Mouse (Mus musculus) liver (tissue): ENCODE results near the gene Nqo1.

Experiments
- DNase-seq: peaks from one replicate; pipeline ENCODE4 v3.0.0-alpha.2; 2020; ENCODE audit warnings: mixed read lengths

The Nqo1 gene

DNA sequence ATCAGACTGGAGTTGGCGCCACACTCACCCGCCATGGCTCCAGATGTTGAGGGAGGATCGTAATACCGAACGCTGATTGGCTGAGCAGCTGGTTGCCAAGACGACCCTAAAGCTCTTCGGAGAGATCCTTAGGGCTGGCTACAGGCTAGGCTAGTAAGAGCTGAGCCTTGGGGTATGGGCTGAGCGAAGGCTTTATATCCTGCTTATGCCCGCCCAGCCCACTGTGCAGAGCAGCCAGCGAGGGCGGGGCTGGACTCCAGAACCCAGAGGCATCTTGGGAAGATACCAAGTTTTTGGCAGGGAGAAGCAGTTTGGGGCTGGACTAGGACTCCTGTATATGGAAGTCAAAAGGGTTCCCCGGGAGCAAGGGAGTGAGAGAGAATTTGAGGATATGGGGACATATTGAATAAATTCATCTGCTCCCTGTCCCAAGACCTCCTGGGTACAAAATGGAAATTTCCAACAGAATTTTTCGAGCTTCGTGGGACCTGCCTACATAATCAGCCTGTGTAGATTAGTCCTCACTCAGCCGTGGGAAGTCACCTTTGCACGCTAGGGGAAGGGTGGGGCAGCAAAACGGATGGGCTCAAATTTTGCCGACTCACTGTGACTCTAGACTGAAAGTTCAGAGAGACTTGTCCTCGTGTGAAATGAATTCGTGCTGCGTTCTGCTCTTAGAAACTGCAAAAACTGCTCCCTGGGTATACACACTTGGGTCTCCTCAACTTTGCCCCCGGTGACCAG lies at the start of gene Nqo1:
Nqo1 (minus strand) TSS at position 169 of the 744 bp plus-strand sequence.
- DNase-seq: peak; percentile 91

DNA sequence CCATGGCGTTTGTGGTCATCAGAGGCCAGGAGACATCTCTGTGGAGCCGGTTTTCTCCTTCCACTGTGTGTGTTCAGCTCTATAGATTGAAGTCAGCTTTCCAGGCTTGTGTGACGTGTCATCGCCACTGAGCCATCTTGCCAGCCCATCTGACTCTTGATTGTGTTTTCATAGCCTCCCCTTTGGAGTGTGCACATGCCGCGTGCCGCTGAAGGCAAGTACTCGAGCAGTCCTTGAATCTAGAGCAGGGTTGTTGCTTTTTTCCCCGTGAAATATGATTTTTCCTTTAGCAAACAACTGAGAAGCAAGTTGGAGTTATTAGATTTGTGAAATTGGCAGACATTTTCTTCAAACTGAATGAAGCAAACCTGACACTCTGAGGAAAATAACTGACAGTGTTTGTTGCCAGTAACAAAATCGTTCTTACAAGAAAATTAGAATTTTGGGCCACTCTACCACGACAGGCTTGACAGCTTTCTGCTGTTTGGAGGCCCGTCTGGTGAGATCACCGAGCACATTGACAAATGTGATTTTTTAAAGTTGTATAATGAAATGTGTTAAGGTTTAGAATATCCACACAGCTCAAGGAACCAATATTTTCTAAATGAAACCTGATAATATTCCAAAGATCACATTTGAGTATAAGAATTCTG lies 48.5 kb upstream of the Nqo1 start:
- no peak for DNase-seq

DNA sequence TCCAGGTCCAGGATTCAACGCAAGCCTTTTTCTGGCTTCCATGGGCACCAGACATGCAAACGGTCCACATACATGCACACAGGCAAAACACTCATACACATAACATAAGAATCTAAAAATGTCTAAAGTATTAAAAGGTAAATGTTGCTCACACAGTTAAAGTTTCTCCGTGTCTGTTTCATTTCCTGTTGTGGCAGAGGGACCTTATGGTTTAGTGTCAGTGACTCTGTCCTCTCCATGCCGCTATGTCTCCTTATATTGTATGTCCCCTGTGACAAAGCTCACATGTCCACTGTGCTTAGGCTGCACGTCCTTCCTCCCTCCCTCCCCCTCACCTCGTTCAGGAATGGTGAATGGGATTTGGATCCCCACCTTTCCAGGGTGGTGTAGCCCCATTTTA lies 46.6 kb upstream of the Nqo1 start:
- DNase-seq: no peak

DNA sequence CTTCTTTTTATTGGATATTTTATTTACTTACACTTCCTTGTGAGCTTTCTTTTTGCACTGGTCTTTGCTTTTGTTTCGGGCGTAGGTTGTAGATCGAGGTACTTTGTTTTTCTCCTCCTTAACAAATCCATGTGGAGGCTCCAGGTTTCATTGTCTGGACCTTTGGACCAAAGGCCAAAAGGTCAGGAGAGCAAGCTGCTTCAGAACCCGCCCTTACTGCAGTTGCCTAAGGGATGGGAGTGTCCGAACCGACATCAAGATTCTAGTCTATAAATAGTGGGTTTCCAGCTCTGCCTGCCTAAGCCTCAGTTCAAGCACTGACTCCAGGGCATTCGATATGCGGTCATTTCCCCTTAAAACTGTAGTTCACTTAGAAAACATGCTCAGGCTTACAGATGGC lies 46.1 kb upstream of the Nqo1 start:
- no peak for DNase-seq

DNA sequence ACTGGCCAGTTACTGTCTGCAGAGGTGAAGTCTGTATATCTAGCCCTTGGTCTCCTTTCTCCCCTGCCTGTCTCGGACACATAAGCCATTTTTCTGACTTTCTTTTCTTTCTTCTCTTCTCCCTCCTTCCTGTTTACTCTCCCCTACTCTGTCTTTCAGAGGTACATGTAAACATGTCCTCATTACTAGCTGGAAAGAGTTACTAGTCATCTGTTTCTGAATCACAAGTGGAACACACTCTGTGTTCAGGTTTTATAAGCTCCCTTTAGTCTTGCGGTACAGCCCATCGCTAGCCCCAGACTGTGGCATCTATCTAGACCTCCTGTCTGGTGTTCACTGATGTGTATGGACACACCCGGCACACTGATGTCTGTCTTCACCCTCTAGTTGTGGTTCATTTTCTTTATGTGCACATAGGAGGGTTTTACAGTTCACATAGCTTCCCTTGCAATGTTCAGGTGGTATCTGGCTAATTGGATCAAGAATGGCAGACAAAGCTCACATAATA lies 45.4 kb upstream of the Nqo1 start:
- peak; percentile 25 for DNase-seq

DNA sequence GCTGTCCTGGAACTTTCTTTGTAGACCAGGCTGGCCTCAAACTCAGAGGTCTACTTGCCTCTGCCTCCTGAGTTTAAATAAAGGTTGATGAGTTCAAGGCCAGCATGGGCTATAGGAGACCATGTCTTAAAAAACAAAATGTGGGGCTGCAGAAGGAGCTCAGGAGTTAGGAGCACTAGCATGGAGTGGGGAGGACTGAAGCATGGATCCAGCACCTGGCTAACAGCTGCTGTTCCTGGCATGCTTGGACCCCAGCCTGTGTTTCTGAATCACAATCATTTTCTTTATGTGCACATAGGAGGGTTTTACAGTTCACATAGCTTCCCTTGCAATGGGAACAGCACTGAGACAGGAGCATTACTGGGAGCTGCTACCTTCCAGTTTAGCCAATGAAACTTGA lies 44.7 kb upstream of the Nqo1 start:
- no peak for DNase-seq

DNA sequence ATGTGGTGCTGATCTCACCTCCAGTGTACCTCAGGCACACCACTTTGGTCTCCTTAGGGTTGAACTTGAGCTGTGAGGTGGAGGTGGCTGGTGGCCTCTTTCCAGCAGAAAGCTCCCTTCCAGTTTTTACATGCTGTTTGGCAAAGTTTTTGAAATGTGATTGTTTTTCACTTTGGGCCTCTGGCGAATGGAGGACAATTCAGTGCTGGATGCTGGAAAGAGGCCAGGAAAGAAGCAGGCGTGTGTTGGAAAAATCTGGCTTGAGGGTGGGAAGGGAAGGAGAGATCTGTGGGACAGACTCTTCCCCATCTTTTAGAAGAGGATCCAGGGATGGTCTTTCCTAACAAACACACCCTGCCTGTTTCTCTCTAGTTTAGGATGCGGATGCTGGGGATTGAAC lies 41.6 kb upstream of the Nqo1 start:
- no peak for DNase-seq

DNA sequence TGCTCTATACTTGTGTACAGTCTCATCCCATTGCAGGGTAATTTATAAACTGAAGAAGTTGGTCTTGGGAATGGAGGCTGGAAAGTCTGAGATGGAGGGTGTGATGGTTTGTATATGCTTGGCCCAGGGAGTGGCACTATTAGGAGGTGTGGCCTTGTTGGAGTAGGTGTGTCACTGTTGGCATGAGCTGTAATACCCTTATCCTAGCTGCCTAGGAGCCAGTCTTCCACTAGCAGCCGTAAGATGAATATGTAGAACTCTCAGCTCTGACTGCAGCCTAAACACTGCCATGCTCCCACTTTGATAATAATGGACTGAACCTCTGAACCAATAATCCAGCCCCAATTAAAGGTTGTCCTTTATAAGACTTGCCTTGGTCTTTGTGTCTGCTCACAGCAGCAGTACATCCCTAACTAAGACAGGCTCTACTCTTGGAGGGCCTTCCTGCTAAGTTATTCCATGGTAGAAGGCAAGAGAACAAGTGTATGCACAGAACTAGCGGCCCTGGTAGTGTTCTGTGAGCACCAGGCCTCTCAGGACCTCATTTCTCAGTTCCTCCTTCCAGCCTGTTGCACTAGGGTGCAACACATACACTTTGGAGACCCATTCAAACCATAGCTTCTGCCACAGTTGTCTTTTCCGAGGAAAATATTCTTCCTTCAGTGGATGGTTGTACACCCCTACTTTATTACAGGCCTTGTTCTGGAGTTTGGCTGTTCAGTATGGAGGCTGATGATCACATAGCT lies 37.0 kb upstream of the Nqo1 start:
- peak; percentile 46 for DNase-seq

DNA sequence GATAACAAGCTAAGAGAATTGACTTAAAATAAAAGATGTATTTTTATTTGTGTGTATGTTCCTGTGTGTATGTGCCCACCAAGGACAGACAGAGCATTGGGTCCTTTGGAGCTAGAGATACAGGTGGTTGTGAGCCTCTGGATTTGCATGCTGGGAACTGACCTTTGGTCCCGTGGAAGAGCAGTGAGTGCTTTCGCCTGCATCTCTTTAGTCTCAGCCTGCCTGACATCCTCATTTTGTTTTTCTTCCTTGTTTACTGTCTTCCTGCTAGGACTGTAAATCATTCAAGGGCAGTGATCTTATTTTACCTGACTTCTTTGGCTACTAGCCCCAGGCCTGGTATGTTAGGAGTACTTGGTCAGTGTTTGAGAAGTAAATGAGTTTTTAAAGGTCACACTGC lies 34.7 kb upstream of the Nqo1 start:
- DNase-seq: no peak

DNA sequence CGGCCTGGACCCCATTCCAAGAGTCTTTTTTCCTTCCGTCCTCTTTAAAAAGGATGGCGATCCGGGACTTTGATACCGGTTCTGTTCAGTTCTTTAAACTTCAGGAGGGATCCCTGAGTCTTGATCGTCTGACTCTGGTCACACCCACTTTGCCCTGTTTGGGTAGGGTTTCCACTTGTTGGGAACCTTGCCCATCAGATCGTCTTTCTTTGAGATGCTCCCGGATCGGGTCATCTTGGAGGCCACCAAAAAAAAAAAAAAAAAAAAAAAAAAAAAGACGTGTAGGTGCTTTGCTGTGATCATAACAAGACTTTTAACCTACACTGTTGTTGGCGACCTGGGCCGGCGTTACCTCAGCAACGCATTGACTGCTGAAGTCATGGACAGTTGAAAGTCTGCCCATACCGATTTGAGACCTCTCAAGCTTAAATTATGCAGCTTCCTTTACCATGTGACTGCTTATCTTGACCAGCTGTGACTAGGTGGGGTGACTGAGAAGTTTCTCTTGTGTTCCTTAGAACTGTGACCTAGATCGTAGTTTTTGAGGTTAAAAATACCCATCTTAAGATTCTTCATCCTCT lies 33.9 kb upstream of the Nqo1 start:
- DNase-seq: peak; percentile 72

DNA sequence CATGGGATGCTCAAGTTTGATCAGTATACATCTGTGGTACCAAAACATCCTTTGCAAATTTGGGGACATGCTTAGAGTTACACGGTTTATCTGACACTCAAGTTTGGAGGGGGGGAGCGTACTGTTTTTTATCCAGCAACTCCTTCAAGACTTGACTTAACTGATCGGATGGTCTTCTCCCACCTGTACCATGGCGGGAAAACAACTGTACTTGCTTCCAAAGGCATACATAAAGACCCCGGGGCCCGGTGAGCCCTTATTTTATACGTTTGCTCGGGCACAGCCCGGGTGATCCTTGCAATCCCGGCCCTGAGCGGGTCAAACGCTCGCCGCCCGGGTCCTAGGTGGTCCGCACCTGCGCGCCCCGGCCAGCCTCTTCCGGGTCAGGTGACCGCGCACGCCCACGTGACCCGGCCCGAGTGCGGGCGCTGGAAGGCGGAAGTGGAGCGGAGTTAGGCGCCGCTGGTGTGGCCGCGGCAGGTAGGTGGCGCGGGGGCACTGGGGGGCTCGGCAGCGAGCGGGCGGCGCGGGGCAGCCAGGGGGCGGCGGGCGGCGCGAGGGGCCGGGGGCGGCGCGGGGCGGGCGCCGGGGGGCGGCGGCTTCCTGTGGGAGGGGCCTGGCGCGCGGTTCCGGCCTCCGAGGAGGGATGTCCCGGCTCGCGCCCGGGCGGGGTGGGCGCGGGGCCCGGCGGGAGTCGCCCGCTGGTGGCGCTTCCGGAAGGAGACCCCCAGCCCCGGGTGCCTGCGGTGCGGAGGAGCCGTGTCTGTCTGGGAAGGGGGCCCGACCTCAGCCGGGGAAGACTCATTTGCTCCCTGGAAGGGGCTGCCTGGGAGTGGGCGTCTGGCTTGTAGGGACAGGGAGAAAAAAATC lies 33.2 kb upstream of the Nqo1 start, which contains the start of gene Wwp2:
Wwp2 (plus strand) TSS at position 404 of the 870 bp plus-strand sequence.
- peak; percentile 85 for DNase-seq

DNA sequence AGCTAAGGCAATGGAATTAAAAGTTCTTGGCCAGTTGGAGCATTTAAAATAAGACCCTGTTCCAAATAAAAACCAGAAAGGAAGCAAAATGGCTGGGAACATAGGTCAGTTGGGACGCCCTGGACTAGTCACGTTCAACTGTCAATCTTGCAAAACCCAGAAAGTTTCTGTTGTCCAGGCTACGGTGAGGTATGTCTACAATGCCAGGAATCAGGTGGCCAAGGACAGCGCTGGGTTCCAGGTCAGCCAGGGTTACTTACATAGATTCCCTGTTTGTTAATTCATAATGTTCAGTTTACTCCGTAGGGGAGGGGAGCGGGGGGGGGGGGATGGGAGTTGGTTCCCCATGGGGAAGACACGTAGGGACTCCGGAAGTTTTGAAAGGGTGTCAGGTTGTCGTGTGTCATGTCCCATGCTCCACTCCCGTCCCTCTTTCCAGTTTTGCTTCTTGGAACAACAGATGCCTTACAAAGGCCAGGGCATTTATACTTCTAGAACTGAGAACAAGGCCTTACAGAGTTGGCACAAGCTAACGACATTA lies 32.5 kb upstream of the Nqo1 start:
- DNase-seq: peak; percentile 31

DNA sequence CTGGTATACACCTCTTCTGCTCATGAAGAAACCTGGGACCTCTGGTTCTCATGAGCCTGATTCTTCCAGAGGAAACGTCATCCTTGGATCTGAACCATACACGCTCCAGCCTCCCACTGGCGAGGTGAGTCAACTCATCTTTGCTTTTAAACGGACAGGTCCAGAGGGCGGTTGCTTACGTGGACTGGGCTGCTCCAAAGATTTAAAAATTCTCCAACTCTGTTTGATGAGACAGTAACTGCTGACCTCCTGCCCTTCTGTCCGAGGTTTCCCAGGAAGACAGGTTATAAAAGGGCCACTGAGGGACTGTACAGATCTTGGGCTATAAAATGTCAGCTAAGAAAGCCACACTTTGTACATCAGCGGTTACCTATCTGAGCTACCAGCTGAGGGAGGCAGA lies 27.8 kb upstream of the Nqo1 start:
- DNase-seq: no peak

DNA sequence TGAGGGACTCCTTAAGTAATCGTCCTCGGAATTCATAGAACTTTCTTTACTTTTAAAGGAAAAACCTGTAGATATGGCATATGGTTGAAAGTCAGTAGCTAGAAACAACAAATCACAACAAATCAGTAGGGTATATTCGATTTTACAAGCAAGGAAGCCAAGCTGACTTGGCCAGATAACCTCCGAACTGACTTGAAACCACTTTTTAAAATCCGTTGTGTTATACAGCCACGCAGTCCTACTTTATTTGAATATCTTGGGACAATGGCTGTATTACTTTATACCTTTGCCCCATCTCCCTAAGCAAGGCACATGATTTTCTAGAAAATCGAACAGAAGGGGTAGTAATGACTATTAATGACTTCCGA lies 22.2 kb upstream of the Nqo1 start:
- no peak for DNase-seq

DNA sequence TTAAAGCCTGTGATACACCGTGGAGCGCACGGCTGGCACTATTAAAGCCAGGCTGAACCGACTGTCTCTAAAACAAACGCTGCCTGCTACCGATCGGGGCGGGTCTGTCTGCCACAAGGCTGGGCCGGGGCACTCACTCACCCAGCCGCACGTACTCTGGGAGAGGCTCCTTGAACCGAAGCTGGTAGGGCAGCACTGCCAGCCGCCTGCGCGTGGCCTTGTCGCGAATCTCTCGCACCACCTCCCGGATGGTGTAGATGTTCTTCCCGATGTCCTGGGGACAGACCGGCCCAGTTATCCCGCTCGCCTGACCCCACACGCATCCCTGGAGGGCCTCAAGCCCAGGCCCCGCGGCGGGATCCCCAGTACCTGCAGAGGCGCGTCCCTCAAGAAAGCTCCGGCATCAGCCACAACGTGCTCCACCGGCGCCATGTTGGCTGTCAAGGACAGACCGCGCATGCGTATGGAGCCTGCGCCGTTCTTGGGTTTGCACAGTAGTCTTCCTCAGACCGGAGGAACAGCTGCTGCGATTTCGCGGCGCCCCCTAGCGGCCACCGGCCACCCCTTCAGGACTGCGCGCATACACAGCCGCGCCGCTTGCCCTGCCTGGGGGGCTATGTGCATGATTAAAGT lies 21.7 kb upstream of the Nqo1 start, which contains the start of gene Nob1:
Nob1 (minus strand) TSS at position 455 of the 633 bp plus-strand sequence.
- DNase-seq: peak; percentile 99

DNA sequence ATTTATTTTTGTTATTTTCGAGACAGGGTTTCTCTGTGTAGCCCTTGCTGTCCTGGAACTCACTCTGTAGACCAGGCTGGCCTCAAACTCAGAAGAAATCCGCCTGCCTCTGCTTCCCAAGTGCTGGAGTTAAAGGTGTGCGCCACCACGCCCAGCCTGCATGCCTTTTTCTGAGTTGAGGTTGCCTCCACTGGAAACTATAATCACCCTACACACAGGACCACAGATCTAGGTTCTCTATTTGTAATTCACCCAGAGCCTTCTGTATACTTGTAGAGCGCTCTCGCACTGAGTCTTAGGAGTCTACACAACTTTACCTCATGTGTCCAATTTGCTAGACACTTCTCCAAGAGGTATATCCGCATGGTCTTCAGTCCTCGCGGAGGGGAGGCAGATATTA lies 21.2 kb upstream of the Nqo1 start:
- DNase-seq: peak; percentile 27

DNA sequence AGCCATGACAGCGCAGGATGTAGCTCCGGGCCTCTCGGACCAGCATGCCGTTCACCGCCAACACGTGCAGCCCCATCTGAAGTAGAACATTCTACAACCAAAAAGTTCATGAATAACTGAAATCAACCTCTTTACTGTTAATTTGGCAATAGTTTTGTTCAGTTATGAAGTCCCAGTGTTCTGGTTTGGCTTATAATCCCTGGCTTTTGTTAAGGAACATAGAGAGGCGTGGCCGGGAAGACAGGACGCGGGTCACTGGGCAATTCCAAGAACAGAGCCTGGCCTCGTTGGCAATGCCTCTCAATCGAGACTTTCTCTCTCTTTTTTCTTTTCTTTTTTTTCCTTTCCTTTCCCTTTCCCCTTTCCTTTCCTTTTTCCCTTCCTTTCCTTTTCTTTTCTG lies 14.0 kb upstream of the Nqo1 start:
- DNase-seq: no peak

DNA sequence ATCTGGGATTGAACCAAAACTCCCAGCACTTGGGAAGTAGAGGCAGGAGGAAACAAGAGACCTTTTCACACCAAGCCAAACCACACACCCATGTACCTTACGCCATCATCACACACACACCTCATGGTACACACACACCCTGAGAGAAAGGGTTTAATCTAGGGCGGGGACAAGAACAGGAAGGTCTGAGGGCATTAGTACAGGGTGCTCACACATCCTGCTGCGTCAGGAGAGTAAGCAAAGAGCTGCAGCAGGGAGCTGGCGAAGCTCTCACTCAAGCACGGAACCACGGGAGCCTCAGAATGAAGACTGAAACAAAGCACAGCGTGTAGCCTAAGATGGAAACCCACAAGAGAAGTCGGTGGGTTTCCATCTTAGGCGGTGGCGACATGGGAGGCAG lies 10.9 kb upstream of the Nqo1 start:
- no peak for DNase-seq

DNA sequence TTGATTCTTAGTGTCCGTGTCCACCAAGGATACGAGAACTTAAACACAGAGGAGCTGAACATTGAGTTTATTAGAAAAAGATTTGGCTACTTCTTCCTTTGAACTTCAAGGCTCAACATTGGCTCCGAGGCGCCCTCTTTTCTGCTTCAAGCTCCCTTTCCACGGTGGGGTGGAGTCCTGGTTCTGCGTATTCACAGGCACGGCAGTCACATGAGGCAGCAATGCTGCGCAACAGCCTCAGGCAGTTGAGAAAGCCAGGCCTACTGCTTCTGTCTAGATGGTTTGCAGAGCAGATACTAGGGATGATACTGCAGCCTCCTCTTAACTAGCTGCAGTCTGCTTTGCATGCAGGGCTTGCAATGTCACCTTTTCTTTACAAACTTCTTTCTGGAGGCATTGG lies 9.5 kb upstream of the Nqo1 start:
- no peak for DNase-seq

DNA sequence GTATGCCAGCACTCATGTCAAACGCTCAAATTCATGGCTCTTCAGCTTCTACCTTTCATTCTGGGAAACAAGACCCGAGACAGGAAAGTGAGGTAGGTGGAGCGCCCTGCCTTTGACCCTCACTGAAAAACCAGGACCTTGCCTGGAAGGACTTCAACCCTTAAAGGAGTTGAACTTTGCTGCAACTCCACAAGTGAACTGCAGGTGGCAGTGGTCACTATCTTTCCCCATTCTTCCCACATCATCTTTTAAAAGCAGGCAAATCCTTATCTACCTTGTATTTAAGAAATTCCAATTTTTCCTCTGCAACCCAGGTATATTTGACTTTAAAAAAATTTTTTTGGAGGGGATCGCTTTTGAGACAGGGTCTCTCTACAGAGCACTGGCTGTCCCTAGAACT lies 8.4 kb upstream of the Nqo1 start:
- DNase-seq: peak; percentile 40

DNA sequence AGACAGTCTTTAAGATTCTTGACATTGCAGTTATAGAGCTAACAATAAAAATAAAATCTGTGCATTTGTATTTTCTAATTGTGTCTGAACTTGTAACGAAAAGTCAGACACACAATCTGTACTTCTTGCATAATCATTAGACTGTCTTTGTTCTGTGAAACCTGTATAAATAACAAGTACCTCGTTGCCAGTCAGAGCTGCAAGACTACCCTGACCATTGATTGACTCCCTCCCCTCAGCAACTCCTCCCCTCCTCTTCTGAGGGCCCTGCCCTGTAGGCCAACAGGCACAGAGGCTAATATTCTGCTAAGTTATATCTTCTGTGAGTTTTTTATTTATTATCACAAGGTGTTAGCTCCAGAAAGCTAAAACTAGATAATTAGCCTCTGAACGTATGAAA lies 2.9 kb upstream of the Nqo1 start:
- DNase-seq: no peak

DNA sequence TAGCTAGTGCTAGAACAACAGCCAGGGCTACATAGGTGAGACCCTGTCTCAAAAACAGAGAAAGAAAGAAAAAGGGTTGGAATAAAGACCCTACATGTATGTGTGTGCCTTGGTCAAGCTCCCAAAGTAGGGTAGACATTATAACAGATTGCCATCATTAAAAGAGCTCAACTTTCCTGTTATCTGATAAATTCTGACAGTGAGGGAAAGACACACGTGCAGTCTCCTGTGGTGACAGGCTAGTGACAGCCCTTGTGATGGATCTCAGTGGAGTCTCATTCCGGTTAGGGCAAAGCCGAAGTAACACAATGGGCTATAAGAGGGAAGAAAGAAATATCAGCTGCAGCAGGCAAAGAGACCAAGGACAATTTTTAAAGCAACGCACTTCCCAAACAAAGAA lies 1.1 kb upstream of the Nqo1 start:
- no peak for DNase-seq
